Mouse (Mus musculus) stomach, postnatal 0 days (tissue): ENCODE results near the gene Arhgap9.

Source experiments
- CTCF ChIP-seq: IDR thresholded peaks from 2 replicates; pipeline ENCODE4 v1.5.1; 2016; ENCODE audit warnings: antibody characterized with exemption, low read depth, mild to moderate bottlenecking, moderate library complexity
- EP300 ChIP-seq: optimal IDR thresholded peaks from 2 replicates; pipeline ENCODE3; 2016; ENCODE audit warnings: antibody characterized with exemption

DNA sequence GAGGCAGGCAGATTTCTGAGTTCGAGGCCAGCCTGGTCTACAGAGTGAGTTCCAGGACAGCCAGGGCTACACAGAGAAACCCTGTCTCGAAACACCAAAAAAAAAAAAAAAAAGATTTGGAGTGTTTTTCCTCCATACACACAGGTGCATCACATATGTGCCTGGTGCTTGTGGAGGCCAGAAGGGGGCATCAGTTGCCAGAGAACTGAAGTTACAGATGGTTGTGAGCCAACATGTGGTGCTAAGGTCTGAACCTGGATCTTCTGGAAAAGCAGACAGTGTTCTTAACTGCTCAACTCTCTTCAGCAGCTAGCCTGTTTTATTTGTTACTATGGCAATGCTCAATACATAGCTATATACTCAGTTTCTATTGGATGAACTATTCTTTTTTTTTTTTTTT lies 42.0 kb upstream of the Arhgap9 start:
- TF ChIP-seq CTCF (peak; percentile 38), EP300 (no peak)
